ENCODE assay signal across 8 mouse cellular contexts in the genomic region with DNA sequence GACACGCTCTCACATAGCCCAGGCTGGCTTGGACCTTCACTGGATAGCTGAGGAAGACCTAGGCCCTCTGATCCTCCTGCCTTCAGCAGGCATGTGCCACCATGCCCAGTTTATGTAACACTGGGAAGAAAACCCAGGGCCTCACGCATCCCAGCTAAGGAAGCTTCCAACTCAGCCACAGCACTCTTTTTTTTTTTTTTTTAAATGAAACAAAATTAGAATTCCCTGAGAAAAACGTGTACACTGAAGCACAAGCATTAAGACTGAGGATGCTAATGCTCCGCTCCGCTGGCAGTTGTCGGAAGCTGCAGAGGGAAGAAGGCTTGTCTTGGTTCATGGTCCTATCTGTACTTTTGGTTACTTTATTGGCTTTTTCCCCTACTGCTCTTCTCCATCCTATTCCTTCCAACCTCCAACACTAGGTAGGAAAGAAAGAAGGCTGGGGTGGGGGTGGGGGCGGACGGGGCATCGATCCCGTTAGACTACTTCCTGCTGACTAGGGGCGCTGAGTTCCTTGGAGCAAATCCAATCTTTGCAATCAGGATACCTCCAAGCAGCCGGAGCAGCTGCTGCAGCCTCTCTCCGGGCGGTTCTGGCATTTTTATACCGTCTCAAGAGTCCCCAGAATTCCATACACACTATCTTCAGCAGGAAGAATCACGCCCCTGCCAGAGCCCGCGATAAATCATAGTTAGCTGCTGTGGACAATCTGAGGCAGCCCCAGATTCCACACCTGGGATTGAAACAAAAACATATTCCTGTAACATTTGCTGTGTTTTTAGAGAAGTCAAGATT. TPM values are rescaled to one million over a fixed set of nuclear protein-coding genes. Genes with fewer than 3 reads are reported as not detected.
DNase-seq lines count a peak whose midpoint lies in the region; ATAC-seq lines count a peak whose summit lies in the region.

No protein-coding gene starts in this region.

- ATAC-seq in kidney, embryonic 15.5 days (replicated peaks; ENCODE audit: low FRiP score): no peak
- no peak for ATAC-seq in embryonic facial prominence, embryonic 12.5 days (ENCODE audit: insufficient number of reproducible peaks, insufficient read depth, low FRiP score, low TSS enrichment)
- no peak for ATAC-seq in intestine, embryonic 15.5 days
- no peak for ATAC-seq in midbrain, embryonic 15.5 days (replicated peaks)

- peak overlapping the region; percentile 60 for H3K4me2 ChIP-seq in kidney, embryonic 15.5 days
- peak overlapping the region; percentile 48 for H3K4me2 ChIP-seq in embryonic facial prominence, embryonic 12.5 days (replicated peaks)
- peak overlapping the region; percentile 62 for H3K4me2 ChIP-seq in intestine, embryonic 15.5 days (replicated peaks)
- H3K4me2 ChIP-seq in midbrain, embryonic 15.5 days: peak overlapping the region; percentile 27

- peak overlapping the region; percentile 39 for H3K4me3 ChIP-seq in kidney, embryonic 15.5 days (replicated peaks)
- peak overlapping the region; percentile 20 for H3K4me3 ChIP-seq in embryonic facial prominence, embryonic 12.5 days
- peak overlapping the region; percentile 33 for H3K4me3 ChIP-seq in intestine, embryonic 15.5 days (replicated peaks)
- no peak overlapping the region for H3K4me3 ChIP-seq in midbrain, embryonic 15.5 days

- WGBS in kidney, embryonic 15.5 days: 32% methylated on average over 18 of the region's 18 CpGs
- 34% methylated on average over 18 of the region's 18 CpGs for WGBS in embryonic facial prominence, embryonic 12.5 days
- 27% methylated on average over 18 of the region's 18 CpGs for WGBS in intestine, embryonic 15.5 days
- WGBS in midbrain, embryonic 15.5 days: 43% methylated on average over 18 of the region's 18 CpGs

- no peaks in the 10 kb centered on the region for H3K9me3 ChIP-seq in kidney, embryonic 15.5 days (replicated peaks)
- H3K9me3 ChIP-seq in embryonic facial prominence, embryonic 12.5 days: no peaks in the 10 kb centered on the region
- H3K9me3 ChIP-seq in intestine, embryonic 15.5 days: no peaks in the 10 kb centered on the region
- H3K9me3 ChIP-seq in midbrain, embryonic 15.5 days: no peaks in the 10 kb centered on the region

- peaks cover 33% of the 10 kb centered on the region for H3K4me1 ChIP-seq in kidney, embryonic 15.5 days
- peaks cover 22% of the 10 kb centered on the region for H3K4me1 ChIP-seq in embryonic facial prominence, embryonic 12.5 days
- peaks cover 27% of the 10 kb centered on the region for H3K4me1 ChIP-seq in intestine, embryonic 15.5 days (replicated peaks)
- H3K4me1 ChIP-seq in midbrain, embryonic 15.5 days: peaks cover 15% of the 10 kb centered on the region

- H3K27me3 ChIP-seq in kidney, embryonic 15.5 days: no peaks in the 10 kb centered on the region
- no peaks in the 10 kb centered on the region for H3K27me3 ChIP-seq in embryonic facial prominence, embryonic 12.5 days
- no peaks in the 10 kb centered on the region for H3K27me3 ChIP-seq in intestine, embryonic 15.5 days (replicated peaks)
- H3K27me3 ChIP-seq in midbrain, embryonic 15.5 days (replicated peaks): no peaks in the 10 kb centered on the region

- peak overlapping the region; percentile 92 for H3K27ac ChIP-seq in kidney, embryonic 15.5 days
- peak overlapping the region; percentile 82 for H3K27ac ChIP-seq in embryonic facial prominence, embryonic 12.5 days
- peak overlapping the region; percentile 79 for H3K27ac ChIP-seq in intestine, embryonic 15.5 days
- no peak overlapping the region for H3K27ac ChIP-seq in midbrain, embryonic 15.5 days

- H3K36me3 ChIP-seq in kidney, embryonic 15.5 days: no peaks in the 10 kb centered on the region
- H3K36me3 ChIP-seq in embryonic facial prominence, embryonic 12.5 days: no peaks in the 10 kb centered on the region
- no peaks in the 10 kb centered on the region for H3K36me3 ChIP-seq in intestine, embryonic 15.5 days
- H3K36me3 ChIP-seq in midbrain, embryonic 15.5 days (replicated peaks): no peaks in the 10 kb centered on the region

- peak overlapping the region; percentile 32; the same call in 1 of the 2 replicates for H3K9ac ChIP-seq in kidney, embryonic 15.5 days
- 0 out of 2 replicates have a peak overlapping the region, but pooled peaks have one; percentile 20 for H3K9ac ChIP-seq in embryonic facial prominence, embryonic 12.5 days
- H3K9ac ChIP-seq in intestine, embryonic 15.5 days: peak overlapping the region; percentile 39
- no peak overlapping the region for H3K9ac ChIP-seq in midbrain, embryonic 15.5 days

- DNase-seq in kidney, adult 9 months: no peak
- no peak for DNase-seq in frontal cortex, postnatal 14 days (ENCODE audit: low spot score in 2 of 2)
- DNase-seq in ovary, postnatal 10 days (ENCODE audit: low spot score): no peak
- no peak for DNase-seq in frontal cortex, postnatal 36 days (ENCODE audit: low spot score in 2 of 2)

RNA-seq across cellular contexts. Expression of a gene that starts 25.2 kb away (rescaled TPM):
- polyA plus RNA-seq in kidney, embryonic 15.5 days (2015; fragmentation: Nextera tagmentation; extraction: Ambion mirVana): 120 and 126 TPM in 2 replicates
- polyA plus RNA-seq in embryonic facial prominence, embryonic 12.5 days (2016; fragmentation: Nextera tagmentation; extraction: Ambion mirVana): 229 and 230 TPM in 2 replicates
- 166 and 167 TPM in 2 replicates for polyA plus RNA-seq in intestine, embryonic 15.5 days (2015; fragmentation: Nextera tagmentation; extraction: Ambion mirVana)
- 106 and 112 TPM in 2 replicates for polyA plus RNA-seq in midbrain, embryonic 15.5 days (2015; fragmentation: Nextera tagmentation; extraction: Ambion mirVana)

RNA-seq across cellular contexts. Expression of a gene that starts 59.3 kb away (rescaled TPM):
- 66.5 and 69.0 TPM in 2 replicates for polyA plus RNA-seq in kidney, embryonic 15.5 days (2015; fragmentation: Nextera tagmentation; extraction: Ambion mirVana)
- polyA plus RNA-seq in embryonic facial prominence, embryonic 12.5 days (2016; fragmentation: Nextera tagmentation; extraction: Ambion mirVana): 55.6 and 61.0 TPM in 2 replicates
- 30.4 and 30.7 TPM in 2 replicates for polyA plus RNA-seq in intestine, embryonic 15.5 days (2015; fragmentation: Nextera tagmentation; extraction: Ambion mirVana)
- polyA plus RNA-seq in midbrain, embryonic 15.5 days (2015; fragmentation: Nextera tagmentation; extraction: Ambion mirVana): 62.8 and 63.9 TPM in 2 replicates
